Mouse (Mus musculus): Measurements from ENCODE around the gene Itga6. TPM values are rescaled to one million over a fixed set of nuclear protein-coding genes. Genes with fewer than 3 reads are reported as not detected.
"Not testable (repeated sequence)": the region's sequence is repeated elsewhere in the genome, so short reads cannot be mapped to it uniquely, and the experiment has no call there.

The Itga6 gene
- polyA plus RNA-seq, 1 experiment: 14.9 TPM

- H3K4me3 ChIP-seq (ENCODE audit: insufficient read depth, low read depth, low read length): no peak overlapping the region
These were observed 71.1 kb downstream of the Itga6 start for GRCm38 (mm10) chr2:71816391-71817041.

GRCm38 (mm10) chr2:71824146-71824545, 78.7 kb downstream of the Itga6 start:
- Histone ChIP-seq H3K4me3 (ENCODE audit: insufficient read depth, low read depth, low read length) (no peak overlapping the region), H3K27ac (replicated peaks; ENCODE audit: low read depth, low read length) (no peak overlapping the region), H3K4me1 (ENCODE audit: control insufficient read depth, insufficient read depth, insufficient read length, low read length) (no peaks in the 10 kb centered on the region)

More at GRCm38 (mm10) chr2:71816391-71817041, 71.1 kb downstream of the Itga6 start:
- H3K27ac ChIP-seq (replicated peaks; ENCODE audit: low read depth, low read length): no peak overlapping the region
- peaks cover 19% of the 10 kb centered on the region for H3K4me1 ChIP-seq (ENCODE audit: control insufficient read depth, insufficient read depth, insufficient read length, low read length)

- Histone ChIP-seq H3K4me3 (ENCODE audit: insufficient read depth, low read depth, low read length) (no peak overlapping the region), H3K27ac (replicated peaks; ENCODE audit: low read depth, low read length) (no peak overlapping the region)
These were observed 82.3 kb downstream of the Itga6 start for GRCm38 (mm10) chr2:71827711-71828110.

GRCm38 (mm10) chr2:71828928-71829327, 83.5 kb downstream of the Itga6 start:
- Histone ChIP-seq H3K4me1 (ENCODE audit: control insufficient read depth, insufficient read depth, insufficient read length, low read length) (no peaks in the 10 kb centered on the region), H3K4me3 (ENCODE audit: insufficient read depth, low read depth, low read length) (no peak overlapping the region), H3K27ac (replicated peaks; ENCODE audit: low read depth, low read length) (no peak overlapping the region)

More at GRCm38 (mm10) chr2:71827711-71828110, 82.3 kb downstream of the Itga6 start:
- no peaks in the 10 kb centered on the region for H3K4me1 ChIP-seq (ENCODE audit: control insufficient read depth, insufficient read depth, insufficient read length, low read length)

GRCm38 (mm10) chr2:71833626-71834025, 88.2 kb downstream of the Itga6 start:
- Histone ChIP-seq H3K27ac (replicated peaks; ENCODE audit: low read depth, low read length) (no peak overlapping the region), H3K4me3 (ENCODE audit: insufficient read depth, low read depth, low read length) (no peak overlapping the region), H3K4me1 (ENCODE audit: control insufficient read depth, insufficient read depth, insufficient read length, low read length) (no peaks in the 10 kb centered on the region)

GRCm38 (mm10) chr2:71834371-71834770, 89.0 kb downstream of the Itga6 start:
- Histone ChIP-seq H3K4me1 (ENCODE audit: control insufficient read depth, insufficient read depth, insufficient read length, low read length) (no peaks in the 10 kb centered on the region), H3K4me3 (ENCODE audit: insufficient read depth, low read depth, low read length) (no peak overlapping the region), H3K27ac (replicated peaks; ENCODE audit: low read depth, low read length) (no peak overlapping the region)

GRCm38 (mm10) chr2:71835556-71835955, 90.1 kb downstream of the Itga6 start:
- no peak overlapping the region for H3K27ac ChIP-seq (replicated peaks; ENCODE audit: low read depth, low read length)
- H3K4me1 ChIP-seq (ENCODE audit: control insufficient read depth, insufficient read depth, insufficient read length, low read length): no peaks in the 10 kb centered on the region
- H3K4me3 ChIP-seq (ENCODE audit: insufficient read depth, low read depth, low read length): no peak overlapping the region

- no peak overlapping the region for H3K27ac ChIP-seq (replicated peaks; ENCODE audit: low read depth, low read length)
- no peak overlapping the region for H3K4me3 ChIP-seq (ENCODE audit: insufficient read depth, low read depth, low read length)
- no peaks in the 10 kb centered on the region for H3K4me1 ChIP-seq (ENCODE audit: control insufficient read depth, insufficient read depth, insufficient read length, low read length)
These were observed 90.8 kb downstream of the Itga6 start for GRCm38 (mm10) chr2:71836232-71836631.

GRCm38 (mm10) chr2:71837261-71837660, 91.8 kb downstream of the Itga6 start:
- Histone ChIP-seq H3K4me1 (ENCODE audit: control insufficient read depth, insufficient read depth, insufficient read length, low read length) (no peaks in the 10 kb centered on the region), H3K4me3 (ENCODE audit: insufficient read depth, low read depth, low read length) (no peak overlapping the region), H3K27ac (replicated peaks; ENCODE audit: low read depth, low read length) (no peak overlapping the region)

GRCm38 (mm10) chr2:71837791-71838190, 92.4 kb downstream of the Itga6 start:
- Histone ChIP-seq H3K27ac (replicated peaks; ENCODE audit: low read depth, low read length) (no peak overlapping the region), H3K4me3 (ENCODE audit: insufficient read depth, low read depth, low read length) (no peak overlapping the region), H3K4me1 (ENCODE audit: control insufficient read depth, insufficient read depth, insufficient read length, low read length) (no peaks in the 10 kb centered on the region)

- peak overlapping the region; percentile 22; the same call in 1 of the 2 replicates for H3K27ac ChIP-seq (replicated peaks; ENCODE audit: low read depth, low read length)
- H3K4me1 ChIP-seq (ENCODE audit: control insufficient read depth, insufficient read depth, insufficient read length, low read length): 0 out of 2 replicates have a peak, but pooled peaks cover 2% of the 10 kb centered on the region
- no peak overlapping the region for H3K4me3 ChIP-seq (ENCODE audit: insufficient read depth, low read depth, low read length)
These were observed 97.9 kb downstream of the Itga6 start for GRCm38 (mm10) chr2:71843316-71843715.

GRCm38 (mm10) chr2:71844906-71845305, 99.5 kb downstream of the Itga6 start:
- Histone ChIP-seq H3K4me3 (ENCODE audit: insufficient read depth, low read depth, low read length) (no peak overlapping the region), H3K4me1 (ENCODE audit: control insufficient read depth, insufficient read depth, insufficient read length, low read length) (0 out of 2 replicates have a peak, but pooled peaks cover 2% of the 10 kb centered on the region)

GRCm38 (mm10) chr2:71852161-71852560, 106.7 kb downstream of the Itga6 start:
- H3K4me3 ChIP-seq (ENCODE audit: insufficient read depth, low read depth, low read length); H3K27ac ChIP-seq (replicated peaks; ENCODE audit: low read depth, low read length); H3K4me1 ChIP-seq (ENCODE audit: control insufficient read depth, insufficient read depth, insufficient read length, low read length): not testable (repeated sequence)

More at GRCm38 (mm10) chr2:71844906-71845305, 99.5 kb downstream of the Itga6 start:
- H3K27ac ChIP-seq (replicated peaks; ENCODE audit: low read depth, low read length): peak overlapping the region; percentile 20; the same call in 1 of the 2 replicates

GRCm38 (mm10) chr2:71855076-71855475, 109.7 kb downstream of the Itga6 start:
- Histone ChIP-seq H3K4me1 (ENCODE audit: control insufficient read depth, insufficient read depth, insufficient read length, low read length) (no peaks in the 10 kb centered on the region; the same call in 1 of the 2 replicates), H3K4me3 (ENCODE audit: insufficient read depth, low read depth, low read length) (no peak overlapping the region), H3K27ac (replicated peaks; ENCODE audit: low read depth, low read length) (no peak overlapping the region)

- no peak overlapping the region for H3K4me3 ChIP-seq (ENCODE audit: insufficient read depth, low read depth, low read length)
- peaks cover 13% of the 10 kb centered on the region; the same call in 1 of the 2 replicates for H3K4me1 ChIP-seq (ENCODE audit: control insufficient read depth, insufficient read depth, insufficient read length, low read length)
- peak overlapping the region; percentile 65 for H3K27ac ChIP-seq (replicated peaks; ENCODE audit: low read depth, low read length)
These were observed 118.2 kb downstream of the Itga6 start for GRCm38 (mm10) chr2:71863531-71864173.

- H3K27ac ChIP-seq (replicated peaks; ENCODE audit: low read depth, low read length): 0 out of 2 replicates have a peak overlapping the region, but pooled peaks have one; percentile 84
- H3K4me3 ChIP-seq (ENCODE audit: insufficient read depth, low read depth, low read length): no peak overlapping the region
These were observed 119.6 kb downstream of the Itga6 start for GRCm38 (mm10) chr2:71865022-71865421.

More at GRCm38 (mm10) chr2:71865022-71865421, 119.6 kb downstream of the Itga6 start:
- peaks cover 13% of the 10 kb centered on the region; the same call in 1 of the 2 replicates for H3K4me1 ChIP-seq (ENCODE audit: control insufficient read depth, insufficient read depth, insufficient read length, low read length)
